Mouse (Mus musculus) neural tube, embryonic 15.5 days (tissue): ENCODE results near the gene Rad9b. TPM values are rescaled to one million over a fixed set of nuclear protein-coding genes. Genes with fewer than 3 reads are reported as not detected.
A peak's percentile ranks its signal among the peaks of the same experiment; 100 is the strongest.

Source experiments
- ATAC-seq: fragments of 200-750 bp; cut with Nextera tagmentation; 2 replicates; pipeline ENCODE4 v1.8.0; 2017; ENCODE audit warnings: mild to moderate bottlenecking, moderate TSS enrichment, moderate library complexity; ENCODE audit not compliant: low FRiP score
- H3K27ac ChIP-seq: fragments of 300-500 bp; sonication (generic); replicated peaks from 2 replicates; pipeline ENCODE4 v1.5.1; 2015; ENCODE audit warnings: mild to moderate bottlenecking, inconsistent platforms
- H3K27me3 ChIP-seq: fragments of 300-500 bp; sonication (generic); replicated peaks from 2 replicates; pipeline ENCODE4 v1.6.1; 2015; ENCODE audit warnings: inconsistent platforms
- H3K36me3 ChIP-seq: fragments of 300-500 bp; sonication (generic); 2 replicates; pipeline ENCODE4 v1.6.1; 2015; ENCODE audit warnings: inconsistent platforms
- H3K4me1 ChIP-seq: fragments of 300-500 bp; sonication (generic); 2 replicates; pipeline ENCODE4 v1.6.1; 2015; ENCODE audit warnings: inconsistent platforms
- H3K4me2 ChIP-seq: fragments of 300-500 bp; sonication (generic); 2 replicates; pipeline ENCODE4 v1.6.1; 2015; ENCODE audit warnings: inconsistent platforms, mild to moderate bottlenecking, moderate library complexity
- H3K4me3 ChIP-seq: fragments of 300-500 bp; sonication (generic); replicated peaks from 2 replicates; pipeline ENCODE4 v1.5.1; 2015; ENCODE audit warnings: mild to moderate bottlenecking, inconsistent platforms
- H3K9ac ChIP-seq: fragments of 300-500 bp; sonication (generic); replicated peaks from 2 replicates; pipeline ENCODE4 v1.6.1; 2015; ENCODE audit warnings: mild to moderate bottlenecking, inconsistent platforms
- H3K9me3 ChIP-seq: fragments of 300-500 bp; sonication (generic); replicated peaks from 2 replicates; pipeline ENCODE4 v1.6.1; 2016; ENCODE audit warnings: inconsistent platforms
- WGBS: fragments of 180-500 bp; shearing (Covaris S2); methylation state at CpG from one replicate; pipeline ENCODE4 v1.1.7; 2015; ENCODE audit warnings: mixed read lengths; 5-methylcytosine and 5-hydroxymethylcytosine counted together
- polyA plus RNA-seq: library from polyadenylated mRNA; unstranded; fragments of >200 nt; fragmentation: Nextera tagmentation; extraction: Ambion mirVana; gene quantifications from 2 replicates; pipeline ENCODE4 v1.2.1, GENCODE M21; 2015

The Rad9b gene
- polyA plus RNA-seq = 19.1 and 22.1 TPM in 2 replicates

DNA sequence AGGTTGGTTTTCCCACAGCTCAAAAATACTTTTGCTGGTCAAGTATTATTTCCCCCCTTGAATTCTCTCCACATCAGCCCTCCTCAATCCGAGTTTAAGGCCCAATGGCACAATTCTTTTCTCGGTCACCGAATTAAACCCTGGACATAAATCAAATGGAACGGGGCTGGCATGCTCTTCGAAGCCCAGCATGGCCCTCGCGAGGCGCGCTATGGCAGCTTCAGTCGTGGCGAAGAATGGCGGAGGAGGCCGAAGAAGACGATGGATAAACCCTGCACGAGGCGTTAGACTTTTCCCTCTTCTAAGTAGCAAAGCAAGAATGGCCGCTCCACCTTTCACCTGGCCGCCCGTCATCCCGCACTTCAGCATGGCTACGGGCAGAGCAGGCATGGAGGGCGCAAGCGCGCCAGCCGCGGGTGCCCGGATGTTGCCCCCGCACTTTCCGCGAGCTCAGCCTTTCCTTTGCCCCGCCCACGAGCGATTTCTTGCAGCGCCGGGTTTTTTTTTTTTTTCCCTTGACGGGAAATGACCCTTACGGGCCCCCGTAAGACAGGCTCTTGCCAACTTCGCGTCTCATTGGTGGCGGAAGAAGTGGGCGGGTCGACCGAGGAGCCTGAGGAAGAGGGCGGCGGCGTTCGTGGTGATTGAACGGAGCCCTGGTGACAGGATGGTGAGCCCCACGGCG lies at the start of gene Rad9b, which contains the start of gene Vps29:
Gene Rad9b, minus strand, starts transcription at position 427 of the 685 bp plus-strand sequence.
Gene Vps29, plus strand, starts transcription at position 563 of the 685 bp plus-strand sequence.
- Histone ChIP-seq H3K27me3 (no peaks in the 10 kb centered on the region), H3K9ac (peak within 1 kb of the TSS; percentile 94), H3K4me1 (peaks cover 16% of the 10 kb centered on the region), H3K36me3 (0 out of 2 replicates have a peak, but pooled peaks cover 2% of the 10 kb centered on the region), H3K4me2 (peak within 1 kb of the TSS; percentile 81), H3K4me3 (peak within 1 kb of the TSS; percentile 95), H3K9me3 (no peaks in the 10 kb centered on the region), H3K27ac (peak within 1 kb of the TSS; percentile 93)
- peak; percentile 95 for ATAC-seq
- WGBS = under 1% methylated on average over 51 of the region's 51 CpGs

DNA sequence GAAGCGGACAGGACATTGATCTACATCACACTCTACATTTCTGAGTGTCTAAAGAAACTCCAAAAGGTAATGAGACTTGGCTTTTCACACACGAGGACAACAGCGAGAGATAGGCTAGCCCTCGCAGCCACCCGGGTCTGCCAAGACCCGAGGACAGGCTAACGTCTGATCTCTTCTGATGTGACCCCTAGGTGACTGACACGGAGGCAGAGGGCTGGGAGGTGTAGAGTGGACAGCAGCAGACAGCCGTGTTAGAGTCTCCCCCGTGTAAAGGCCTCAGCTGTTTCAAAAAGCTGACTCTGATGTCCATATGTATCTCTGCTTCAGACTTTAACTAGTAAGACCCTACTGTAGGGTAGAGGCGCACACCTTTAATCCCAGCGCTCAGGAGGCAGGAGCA lies 49.3 kb upstream of the Rad9b start:
- Histone ChIP-seq H3K4me3 (no peak overlapping the region), H3K36me3 (peaks cover 85% of the 10 kb centered on the region), H3K4me1 (peaks cover 6% of the 10 kb centered on the region), H3K4me2 (no peak overlapping the region), H3K9me3 (no peaks in the 10 kb centered on the region), H3K27ac (no peak overlapping the region), H3K9ac (no peak overlapping the region), H3K27me3 (no peaks in the 10 kb centered on the region)
- WGBS = 96% methylated on average over 12 of the region's 12 CpGs
- no peak for ATAC-seq

DNA sequence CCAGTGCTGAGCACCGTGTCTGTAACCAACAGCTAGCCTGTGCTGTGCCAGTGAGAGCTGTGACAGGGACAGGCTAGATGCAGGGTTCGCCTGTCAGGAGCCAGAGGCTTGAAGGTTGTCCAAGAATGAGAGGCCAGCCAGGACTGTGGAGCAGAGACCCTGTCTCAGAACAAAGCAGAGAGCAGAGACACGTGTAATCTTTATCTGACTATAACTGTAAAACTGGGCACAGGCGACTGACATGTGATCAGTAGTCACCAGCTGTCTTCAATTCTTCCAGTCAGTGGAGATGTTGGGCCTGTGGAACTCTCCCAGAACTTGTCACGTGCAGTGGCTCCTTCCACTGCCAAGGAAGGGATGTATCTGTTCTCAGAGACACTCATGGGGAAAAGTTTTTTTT lies 48.7 kb upstream of the Rad9b start:
- H3K9me3 ChIP-seq = no peaks in the 10 kb centered on the region
- peaks cover 87% of the 10 kb centered on the region for H3K36me3 ChIP-seq
- no peak overlapping the region for H3K4me3 ChIP-seq
- ATAC-seq = no peak
- no peaks in the 10 kb centered on the region for H3K27me3 ChIP-seq
- no peak overlapping the region for H3K9ac ChIP-seq
- H3K4me1 ChIP-seq = peaks cover 6% of the 10 kb centered on the region
- H3K27ac ChIP-seq = no peak overlapping the region
- H3K4me2 ChIP-seq = no peak overlapping the region
- WGBS = 87% methylated on average over 5 of the region's 5 CpGs

DNA sequence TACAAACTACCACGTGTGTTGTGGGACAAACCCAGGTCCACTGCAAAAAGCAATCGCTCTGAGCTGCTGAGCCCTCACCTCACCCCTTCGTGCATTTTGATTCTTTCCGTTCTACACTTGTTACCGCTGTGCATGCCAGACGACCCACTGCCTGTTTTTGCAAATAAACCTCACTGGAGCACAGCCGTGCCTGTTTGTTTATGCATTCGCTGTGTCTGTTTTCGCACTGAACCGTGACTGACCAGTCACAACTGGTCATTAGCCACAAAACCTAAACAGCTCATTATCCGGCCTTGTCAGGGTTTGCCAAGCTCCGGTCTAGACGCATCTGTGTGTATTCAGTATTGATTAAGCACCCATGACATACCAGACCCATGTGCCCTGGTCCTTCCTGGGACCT lies 48.1 kb upstream of the Rad9b start:
- H3K9me3 ChIP-seq = no peaks in the 10 kb centered on the region
- no peak overlapping the region for H3K27ac ChIP-seq
- peaks cover 87% of the 10 kb centered on the region for H3K36me3 ChIP-seq
- WGBS = 81% methylated on average over 13 of the region's 13 CpGs
- no peak overlapping the region for H3K9ac ChIP-seq
- no peak overlapping the region for H3K4me2 ChIP-seq
- no peaks in the 10 kb centered on the region for H3K27me3 ChIP-seq
- H3K4me1 ChIP-seq = peaks cover 6% of the 10 kb centered on the region
- H3K4me3 ChIP-seq = no peak overlapping the region
- ATAC-seq = no peak

DNA sequence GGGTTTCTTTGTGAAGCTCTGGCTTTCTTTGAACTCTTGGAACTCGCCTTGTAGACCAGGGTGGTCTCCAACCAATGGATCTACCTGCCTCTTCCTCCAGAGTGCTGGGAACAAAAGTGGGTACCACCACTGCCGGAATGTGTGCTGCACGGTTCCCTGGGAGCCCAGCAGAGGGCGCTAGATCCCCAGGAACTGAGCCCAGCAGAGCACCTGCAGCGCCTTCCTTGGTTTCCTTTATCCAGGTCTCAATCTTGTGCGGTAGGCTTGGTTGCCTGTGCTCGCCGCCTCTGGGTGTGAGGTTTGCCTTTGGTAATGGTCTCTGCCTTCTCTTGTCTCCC lies 47.2 kb upstream of the Rad9b start:
- Histone ChIP-seq H3K36me3 (peaks cover 86% of the 10 kb centered on the region), H3K4me2 (no peak overlapping the region), H3K27ac (no peak overlapping the region), H3K27me3 (no peaks in the 10 kb centered on the region), H3K4me3 (no peak overlapping the region), H3K4me1 (peaks cover 6% of the 10 kb centered on the region), H3K9me3 (no peaks in the 10 kb centered on the region), H3K9ac (no peak overlapping the region)
- WGBS = 21% methylated on average over 8 of the region's 8 CpGs
- no peak for ATAC-seq

DNA sequence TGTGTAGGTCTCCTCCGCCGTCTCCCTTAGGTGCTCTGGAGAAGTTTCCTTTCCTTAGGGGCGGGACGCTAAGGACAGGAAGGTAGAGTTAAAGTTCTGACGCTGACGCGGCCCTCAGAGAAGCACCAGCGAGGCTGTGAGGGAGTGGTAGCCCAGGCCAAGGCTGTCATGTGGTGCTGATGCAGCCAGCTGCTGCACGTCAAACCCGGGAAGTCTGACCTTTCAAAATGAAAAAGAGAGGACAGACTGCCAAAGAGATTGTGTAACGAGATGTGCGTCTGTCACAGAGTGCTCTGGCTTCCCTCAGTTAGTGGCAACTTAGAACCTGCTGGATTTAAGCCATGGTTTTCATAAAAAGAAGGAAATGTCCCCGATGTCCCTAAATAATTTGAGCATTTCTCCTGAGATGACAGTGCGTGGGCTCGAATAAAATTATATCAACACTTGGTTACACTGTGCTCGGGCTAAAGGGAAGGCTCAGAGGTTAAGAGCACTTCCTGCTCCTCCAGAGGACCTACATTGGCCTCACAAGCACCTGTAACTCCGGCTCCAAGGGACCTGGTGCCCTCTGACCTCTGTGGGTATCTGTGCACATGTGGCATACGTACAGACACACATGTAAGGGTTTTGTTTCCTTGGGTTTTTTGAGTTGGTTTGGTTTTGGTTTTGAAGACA lies 46.7 kb upstream of the Rad9b start:
- H3K9ac ChIP-seq = no peak overlapping the region
- H3K9me3 ChIP-seq = no peaks in the 10 kb centered on the region
- no peak overlapping the region for H3K27ac ChIP-seq
- H3K36me3 ChIP-seq = peaks cover 81% of the 10 kb centered on the region
- 86% methylated on average over 18 of the region's 18 CpGs for WGBS
- no peak for ATAC-seq
- peaks cover 6% of the 10 kb centered on the region for H3K4me1 ChIP-seq
- no peak overlapping the region for H3K4me2 ChIP-seq
- no peaks in the 10 kb centered on the region for H3K27me3 ChIP-seq
- no peak overlapping the region for H3K4me3 ChIP-seq

DNA sequence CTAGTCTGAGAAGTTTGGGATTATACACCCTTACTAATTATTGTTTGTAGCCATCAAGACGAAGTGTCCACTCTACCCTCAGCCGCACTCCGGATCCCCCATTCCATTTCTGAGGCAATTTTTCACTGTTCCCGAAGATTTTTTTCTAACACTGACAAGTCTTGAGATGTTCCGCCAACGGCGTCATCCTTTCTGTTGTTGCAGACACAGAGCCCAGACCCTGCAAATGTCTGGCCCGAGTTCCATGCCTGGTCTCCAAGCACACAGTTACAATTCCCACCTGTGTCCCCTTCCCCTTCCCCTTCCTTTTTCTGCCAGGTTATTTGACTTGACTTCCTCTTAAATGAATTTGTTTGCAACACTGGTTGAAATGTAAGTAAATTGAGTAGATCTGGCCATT lies 45.8 kb upstream of the Rad9b start:
- H3K4me1 ChIP-seq = peaks cover 6% of the 10 kb centered on the region
- H3K4me2 ChIP-seq = no peak overlapping the region
- H3K27me3 ChIP-seq = no peaks in the 10 kb centered on the region
- no peak overlapping the region for H3K4me3 ChIP-seq
- WGBS = 94% methylated on average over 8 of the region's 8 CpGs
- ATAC-seq = no peak
- no peak overlapping the region for H3K27ac ChIP-seq
- H3K36me3 ChIP-seq = peaks cover 72% of the 10 kb centered on the region
- no peaks in the 10 kb centered on the region for H3K9me3 ChIP-seq
- H3K9ac ChIP-seq = no peak overlapping the region

DNA sequence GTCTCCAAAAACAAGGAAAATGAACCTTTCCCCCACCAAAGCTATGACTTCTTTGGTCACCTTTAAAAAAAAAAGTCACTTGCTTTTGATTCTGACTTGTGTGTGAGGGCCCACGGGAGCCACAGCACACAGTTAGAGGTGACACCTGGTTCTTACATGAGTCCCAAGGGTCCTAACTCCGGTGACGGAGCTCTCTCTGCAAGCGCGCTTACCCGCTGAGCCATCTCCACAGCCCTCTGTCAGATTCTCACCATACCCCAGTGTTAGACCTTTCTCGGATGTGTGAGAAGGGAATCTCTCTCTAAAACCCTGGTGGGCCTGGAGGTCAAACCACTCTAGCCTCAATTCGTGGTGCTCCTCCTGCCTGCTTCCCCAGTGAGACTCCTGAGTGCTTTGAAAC lies 43.5 kb upstream of the Rad9b start:
- Histone ChIP-seq H3K27ac (no peak overlapping the region), H3K27me3 (no peaks in the 10 kb centered on the region), H3K9ac (no peak overlapping the region), H3K4me1 (peaks cover 17% of the 10 kb centered on the region), H3K4me3 (no peak overlapping the region), H3K4me2 (no peak overlapping the region), H3K9me3 (no peaks in the 10 kb centered on the region), H3K36me3 (peaks cover 48% of the 10 kb centered on the region)
- no peak for ATAC-seq
- 89% methylated on average over 8 of the region's 8 CpGs for WGBS

DNA sequence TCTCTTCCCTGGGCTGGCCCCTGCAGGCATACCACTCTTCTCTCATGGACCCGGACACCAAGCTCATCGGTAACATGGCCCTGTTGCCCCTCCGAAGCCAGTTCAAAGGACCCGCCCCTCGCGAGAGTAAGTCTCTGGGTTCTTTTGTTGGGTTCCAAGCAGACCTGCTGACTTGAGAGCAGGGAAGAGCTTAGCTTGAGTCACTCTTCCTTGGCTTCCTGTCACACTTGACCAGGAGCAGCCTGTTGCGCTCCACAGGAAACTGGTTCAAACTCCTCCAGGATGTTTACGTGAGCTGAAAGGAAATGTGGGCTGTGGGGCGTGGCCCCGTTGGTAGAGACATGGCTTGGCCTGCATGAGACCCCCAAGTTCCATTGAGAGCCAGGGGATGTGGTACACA lies 42.8 kb upstream of the Rad9b start:
- Histone ChIP-seq H3K27me3 (no peaks in the 10 kb centered on the region), H3K36me3 (peaks cover 41% of the 10 kb centered on the region), H3K27ac (no peak overlapping the region), H3K4me1 (peaks cover 21% of the 10 kb centered on the region), H3K9ac (no peak overlapping the region), H3K4me2 (no peak overlapping the region), H3K4me3 (no peak overlapping the region), H3K9me3 (no peaks in the 10 kb centered on the region)
- WGBS = 87% methylated on average over 10 of the region's 10 CpGs
- no peak for ATAC-seq

DNA sequence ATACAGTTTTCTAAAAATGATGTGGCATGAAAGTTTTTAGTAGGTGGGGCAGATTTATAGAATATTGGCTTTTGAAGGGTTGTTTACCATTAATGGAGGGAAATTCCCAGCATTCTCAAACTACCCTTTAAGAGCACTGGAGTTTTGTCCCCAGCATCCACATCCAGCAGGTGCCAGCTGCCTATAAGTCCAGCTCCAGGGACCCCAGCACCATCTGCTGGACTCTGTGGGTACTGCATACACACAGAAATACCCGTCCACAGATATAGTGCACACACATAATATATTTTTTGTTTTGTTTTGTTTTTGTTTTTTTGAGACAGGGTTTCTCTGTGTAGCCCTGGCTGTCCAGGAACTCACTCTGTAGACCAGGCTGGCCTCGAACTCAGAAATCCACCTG lies 39.9 kb upstream of the Rad9b start:
- no peaks in the 10 kb centered on the region for H3K27me3 ChIP-seq
- no peak for ATAC-seq
- H3K36me3 ChIP-seq = peaks cover 22% of the 10 kb centered on the region
- 0 out of 2 replicates have a peak overlapping the region, but pooled peaks have one; percentile 2 for H3K4me3 ChIP-seq
- peaks cover 15% of the 10 kb centered on the region for H3K4me1 ChIP-seq
- no peak overlapping the region for H3K27ac ChIP-seq
- H3K9ac ChIP-seq = no peak overlapping the region
- H3K9me3 ChIP-seq = no peaks in the 10 kb centered on the region
- WGBS = 36% methylated on average over 2 of the region's 2 CpGs
- H3K4me2 ChIP-seq = no peak overlapping the region

DNA sequence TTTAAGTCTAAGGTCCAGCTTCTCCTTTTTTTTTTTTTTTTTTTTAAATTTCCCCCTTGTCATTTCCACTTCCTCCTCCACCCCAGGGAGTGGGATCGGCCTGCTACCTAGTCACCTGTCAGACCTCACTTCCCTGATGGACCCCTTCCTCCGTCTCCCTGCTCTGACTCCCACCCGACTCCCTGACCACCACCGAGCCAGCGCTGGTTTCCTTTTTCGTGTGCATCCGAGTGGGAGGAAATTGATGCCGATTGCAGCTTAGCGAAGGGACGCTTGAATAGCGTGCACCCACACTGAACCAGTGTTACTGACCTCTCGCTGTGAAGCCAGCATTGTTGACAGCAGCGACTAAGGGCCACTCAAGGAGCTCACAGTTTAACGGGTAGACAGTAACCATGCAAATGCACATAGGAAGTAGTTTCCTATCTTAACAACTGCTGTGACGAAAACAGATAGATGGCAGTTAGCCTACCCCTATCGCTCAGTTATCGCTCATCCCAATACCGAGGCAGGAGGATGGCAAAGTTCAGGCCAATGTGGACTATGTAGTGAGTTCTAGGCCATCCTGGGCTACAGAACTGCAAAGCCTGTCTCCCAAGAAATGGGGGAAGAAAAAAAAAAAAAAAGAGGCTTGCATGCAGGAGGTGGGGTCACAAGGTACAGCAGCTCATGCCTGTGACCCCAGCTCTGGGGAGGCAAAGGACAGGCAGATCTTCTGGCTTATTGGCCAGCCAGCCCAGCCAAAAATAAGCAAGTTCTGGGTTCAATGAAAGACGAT lies 38.4 kb upstream of the Rad9b start:
- Histone ChIP-seq H3K4me1 (peaks cover 15% of the 10 kb centered on the region), H3K36me3 (peaks cover 10% of the 10 kb centered on the region), H3K4me2 (peak overlapping the region; percentile 77), H3K27ac (peak overlapping the region; percentile 75), H3K27me3 (no peaks in the 10 kb centered on the region), H3K4me3 (peak overlapping the region; percentile 86), H3K9me3 (no peaks in the 10 kb centered on the region), H3K9ac (peak overlapping the region; percentile 90)
- 16% methylated on average over 19 of the region's 19 CpGs for WGBS
- peak; percentile 53; the same call in 1 of the 2 replicates for ATAC-seq
